In genomic region chrX:13494892-13495703, GRCm38 (mm10) we compare ENCODE assay signal across 17 mouse cellular contexts. TPM values are rescaled to one million over a fixed set of nuclear protein-coding genes. Genes with fewer than 3 reads are reported as not detected.
DNase-seq lines count a peak whose midpoint lies in the region; ATAC-seq and TF ChIP-seq lines count a peak whose summit lies in the region.
"Had no signal": no experiment of that assay in that cellular context is flagged by ENCODE, and none has a peak within 500 bp of the region (broad histone marks: within the 10 kb centered on the region; RNA-seq: fewer than 3 reads in every experiment).

No protein-coding gene starts in this region.

- H3K36me3 ChIP-seq in limb, embryonic 14.5 days (ENCODE audit: control insufficient read depth, insufficient read depth, low read length), result no peaks in the 10 kb centered on the region
- H3K36me3 ChIP-seq in hindbrain, embryonic 12.5 days, result no peaks in the 10 kb centered on the region
- H3K36me3 ChIP-seq: lung, embryonic 15.5 days; midbrain, embryonic 13.5 days had no signal

- WGBS in limb, embryonic 14.5 days, result 75% methylated on average over 8 of the region's 8 CpGs
- WGBS in hindbrain, embryonic 12.5 days, result 86% methylated on average over 8 of the region's 8 CpGs

- H3K9me3 ChIP-seq in limb, embryonic 14.5 days (ENCODE audit: control insufficient read depth, low read length), result no peaks in the 10 kb centered on the region
- no peaks in the 10 kb centered on the region for H3K9me3 ChIP-seq in hindbrain, embryonic 12.5 days (replicated peaks)
- H3K9me3 ChIP-seq: lung, embryonic 15.5 days; midbrain, embryonic 13.5 days had no signal

- peak; percentile 36 for DNase-seq in adrenal gland, adult 2 months
- DNase-seq in adrenal gland, adult 8-10 months, result no peak
- DNase-seq in heart, postnatal 10 days, result peak; percentile 32 to 38
- DNase-seq in heart, postnatal 25 days (ENCODE audit: low spot score), result no peak
- peak; percentile 4 for DNase-seq in limb, embryonic 14.5 days (ENCODE audit: low spot score)
- DNase-seq: cerebellum, adult 9-10 months; kidney, postnatal 4 days had no signal

- H3K27me3 ChIP-seq in limb, embryonic 14.5 days (ENCODE audit: control insufficient read depth, insufficient read depth, low read length), result no peaks in the 10 kb centered on the region
- H3K27me3 ChIP-seq in hindbrain, embryonic 12.5 days, result peaks cover 5% of the 10 kb centered on the region; the same call in 1 of the 2 replicates
- H3K27me3 ChIP-seq: midbrain, embryonic 13.5 days had no signal

- no peak for TF ChIP-seq POLR2A in limb, embryonic 14.5 days (IDR thresholded peaks at IDR 0.05; ENCODE audit: borderline replicate concordance, extremely low read depth, insufficient read depth, insufficient read length)

- H3K4me1 ChIP-seq in limb, embryonic 14.5 days (ENCODE audit: control insufficient read depth, insufficient read depth, low read length), result no peaks in the 10 kb centered on the region
- H3K4me1 ChIP-seq in hindbrain, embryonic 12.5 days, result no peaks in the 10 kb centered on the region
- H3K4me1 ChIP-seq: lung, embryonic 15.5 days; midbrain, embryonic 13.5 days had no signal

- no peak for ATAC-seq in limb, embryonic 14.5 days (ENCODE audit: low FRiP score, low read depth)
- ATAC-seq in megakaryocyte-erythroid progenitor cell, adult 5-6 weeks (replicated peaks; ENCODE audit: low FRiP score, low TSS enrichment, poor library complexity, severe bottlenecking), result peak; percentile 80
- no peak for ATAC-seq in hindbrain, embryonic 12.5 days (ENCODE audit: low FRiP score)
- no peak for ATAC-seq in CD4-positive, CD25-positive, alpha-beta regulatory T cell, adult 4 months
- ATAC-seq: forebrain, embryonic 14.5 days; intestine, postnatal 0 days; midbrain, embryonic 13.5 days had no signal

- no peak overlapping the region for H3K9ac ChIP-seq in limb, embryonic 14.5 days (ENCODE audit: low read depth, low read length, severe bottlenecking)
- H3K9ac ChIP-seq in hindbrain, embryonic 12.5 days, result no peak overlapping the region
- H3K9ac ChIP-seq: lung, embryonic 15.5 days; midbrain, embryonic 13.5 days had no signal

- intact Hi-C loops in heart, postnatal 10 days (cut with DNase I), result no loop called here
- intact Hi-C loops in heart, postnatal 25 days (cut with DNase I), result no loop called here

- H3K4me2 ChIP-seq in limb, embryonic 14.5 days (replicated peaks; ENCODE audit: low read depth, low read length, severe bottlenecking), result no peak overlapping the region
- H3K4me2 ChIP-seq in hindbrain, embryonic 12.5 days (replicated peaks), result no peak overlapping the region
- H3K4me2 ChIP-seq: lung, embryonic 15.5 days; midbrain, embryonic 13.5 days had no signal

- no peak overlapping the region for H3K4me3 ChIP-seq in limb, embryonic 14.5 days (replicated peaks; ENCODE audit: low read length)
- H3K4me3 ChIP-seq in hindbrain, embryonic 12.5 days, result no peak overlapping the region
- H3K4me3 ChIP-seq: lung, embryonic 15.5 days; midbrain, embryonic 13.5 days had no signal

- H3K27ac ChIP-seq in limb, embryonic 14.5 days (replicated peaks; ENCODE audit: low read depth, low read length), result no peak overlapping the region
- no peak overlapping the region for H3K27ac ChIP-seq in hindbrain, embryonic 12.5 days
- H3K27ac ChIP-seq: lung, embryonic 15.5 days; midbrain, embryonic 13.5 days had no signal

RNA-seq across cellular contexts. Expression of gene Nyx, which starts 29.2 kb away (rescaled TPM):
- total RNA-seq in adrenal gland, adult 2 months (2021), result under 1 TPM; 0.14 to 0.24 TPM
- 0.67 and 0.86 TPM in 2 replicates for polyA plus RNA-seq in adrenal gland, adult 2 months (2012; rRNA removed)
- total RNA-seq in adrenal gland, adult 8-10 months (2022), result under 1 TPM; 0.26 to 0.40 (median 0.33) TPM
- total RNA-seq in heart, postnatal 10 days (2021), result under 1 TPM; 0.15 to 0.24 TPM
- total RNA-seq in heart, postnatal 25 days (2021), result under 1 TPM; 0.13 to 0.20 TPM
- polyA plus RNA-seq in limb, embryonic 14.5 days (2012; rRNA removed), result 0.10 and 0.12 TPM in 2 replicates
- 0.04 TPM in 1 of 2 replicates, not detected in the other for polyA plus RNA-seq in limb, embryonic 14.5 days (2014; fragmentation: Nextera tagmentation; extraction: Ambion mirVana)
- not detected in 2 replicates for total RNA-seq in megakaryocyte-erythroid progenitor cell, adult 5-6 weeks (2014; fragmentation: Nextera tagmentation)
- not detected in 2 replicates for total RNA-seq in megakaryocyte-erythroid progenitor cell, adult 5-6 weeks (2017)
- polyA plus RNA-seq in hindbrain, embryonic 12.5 days (2016; fragmentation: Nextera tagmentation; extraction: Ambion mirVana), result 0.07 and 0.13 TPM in 2 replicates
- under 1 TPM in 1 of 2 experiments, not detected in 1; 0.08 TPM for polyA plus RNA-seq in CD4-positive, CD25-positive, alpha-beta regulatory T cell, adult 4 months (2017; shearing (Covaris generic))
- polyA plus RNA-seq: embryonic facial prominence, embryonic 11.5 days; hindbrain, embryonic 11.5 days; neural tube, embryonic 11.5 days had no signal

Comparison
In these comparisons a context has a peak if more than half of its experiments do, and no peak if none do; other contexts are left out.
1. DNase-seq: peak in adrenal gland, adult 2 months (single experiment), heart, postnatal 10 days (2 of 2) and limb, embryonic 14.5 days (single experiment); none in adrenal gland, adult 8-10 months (single experiment) and heart, postnatal 25 days (single experiment).